Mouse (Mus musculus) ES-Bruce4 (cell line): ENCODE results near the gene Msrb1.

Experiments
- CTCF ChIP-seq: IDR thresholded peaks from one replicate; pipeline ENCODE4 v1.8.1; 2011; ENCODE audit warnings: low read depth, low read length
- EP300 ChIP-seq: IDR thresholded peaks from 2 replicates; pipeline ENCODE4 v1.6.1; 2011; ENCODE audit warnings: low read depth, low read length; ENCODE audit not compliant: insufficient read depth
- POLR2A ChIP-seq: IDR thresholded peaks from one replicate; pipeline ENCODE4 v1.8.1; 2011; ENCODE audit warnings: low read length; ENCODE audit not compliant: insufficient read depth

DNA sequence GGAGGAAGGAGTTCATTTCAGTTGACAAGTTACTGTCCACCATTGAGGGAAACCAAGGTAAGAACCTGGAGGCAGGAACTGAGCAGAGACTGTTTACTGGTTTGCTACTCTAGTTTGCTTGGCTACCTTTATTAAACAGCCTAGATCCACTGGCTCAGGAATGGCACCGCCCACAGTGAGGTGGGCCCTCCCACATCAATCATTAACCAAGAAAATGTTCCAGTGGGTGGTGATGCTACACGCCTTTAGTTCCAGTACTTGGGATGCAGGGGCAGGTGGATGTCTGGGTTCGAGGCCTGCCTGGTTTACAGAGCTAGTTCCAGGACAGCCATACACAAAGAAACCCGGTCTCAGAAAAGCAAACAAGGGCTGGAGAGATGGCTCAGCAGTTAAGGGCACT is 1.8 kb downstream of the Msrb1 start:
- TF ChIP-seq CTCF = no peak
- no peak for TF ChIP-seq EP300
- no peak for TF ChIP-seq POLR2A
